Comparison of ENCODE assay signal across 17 mouse cellular contexts in genomic region chr12:80137744-80138143, GRCm38 (mm10).
"Had no signal": no experiment of that assay in that cellular context is flagged by ENCODE, and none has a peak within 500 bp of the region (broad histone marks: within the 10 kb centered on the region; RNA-seq: fewer than 3 reads in every experiment).

No protein-coding gene starts in this region.

- H3K9me3 ChIP-seq: kidney, embryonic 15.5 days; liver, embryonic 13.5 days; megakaryocyte, embryonic 14.5 days; neural tube, embryonic 12.5 days had no signal

- DNase-seq: kidney, adult 8-10 months; kidney, postnatal 10 days; kidney, postnatal 36 days; layer of hippocampus, postnatal 36 days; liver, embryonic 13.5 days; lung, adult 2 months; lung, postnatal 36 days; midbrain, embryonic 14.5 days; retina, postnatal 1 day; right cerebral cortex, postnatal 25 days; thymus, adult 18-20 months; thymus, postnatal 36 days had no signal

- H3K36me3 ChIP-seq: kidney, embryonic 15.5 days; liver, embryonic 13.5 days; neural tube, embryonic 12.5 days had no signal

- H3K9ac ChIP-seq: kidney, embryonic 15.5 days; liver, embryonic 13.5 days; neural tube, embryonic 12.5 days had no signal

- H3K4me2 ChIP-seq: kidney, embryonic 15.5 days; liver, embryonic 13.5 days; midbrain, embryonic 11.5 days; neural tube, embryonic 12.5 days had no signal

- H3K27ac ChIP-seq: kidney, embryonic 15.5 days; left cerebral cortex, adult 2 months; liver, embryonic 13.5 days; neural tube, embryonic 12.5 days had no signal

- H3K4me1 ChIP-seq: neural tube, embryonic 12.5 days had no signal

- H3K27me3 ChIP-seq: kidney, embryonic 15.5 days; liver, embryonic 13.5 days; neural tube, embryonic 12.5 days had no signal

- H3K4me3 ChIP-seq: kidney, embryonic 15.5 days; left cerebral cortex, adult 2 months; liver, embryonic 13.5 days; megakaryocyte, embryonic 14.5 days; neural tube, embryonic 12.5 days had no signal
